ENCODE assay signal across 8 mouse cellular contexts in the genomic region with DNA sequence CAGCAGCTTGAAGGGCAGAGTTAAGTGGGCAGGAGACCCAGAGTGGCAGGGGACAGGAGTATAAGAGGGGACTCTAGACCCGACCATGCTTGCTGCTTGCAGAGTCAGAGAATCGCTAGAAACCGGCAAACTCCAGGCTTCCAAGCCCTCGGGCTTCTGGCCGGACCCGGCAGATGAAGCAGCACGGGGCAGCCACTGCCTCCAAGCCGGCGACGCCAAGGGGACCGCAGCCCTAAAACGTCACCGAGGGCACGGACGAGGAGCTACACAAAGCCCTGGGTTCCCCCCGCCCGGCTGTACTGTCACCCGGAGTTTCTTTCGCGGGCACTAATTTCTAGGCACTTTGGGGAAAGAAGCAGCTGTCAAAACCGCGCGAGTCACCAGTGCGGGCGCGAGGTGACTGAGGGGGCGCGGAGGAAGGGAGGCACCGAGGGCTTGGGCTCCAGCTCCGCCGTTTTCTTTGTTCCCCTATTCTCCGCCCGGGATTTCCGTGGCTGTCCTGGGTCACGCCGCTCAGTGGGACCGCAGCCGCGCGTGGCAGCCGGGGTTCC. TPM values are rescaled to one million over a fixed set of nuclear protein-coding genes. Genes with fewer than 3 reads are reported as not detected.
DNase-seq lines count a peak whose midpoint lies in the region; ATAC-seq and TF ChIP-seq lines count a peak whose summit lies in the region.

No protein-coding gene starts in this region.

- H3ac ChIP-seq in myocyte (ENCODE audit: control insufficient read depth, insufficient read length) = peak overlapping the region; percentile 95

- peak overlapping the region; percentile 96 for H3K9ac ChIP-seq in intestine, embryonic 16.5 days (ENCODE audit: low read depth, low read length)
- H3K9ac ChIP-seq in liver, embryonic 14.5 days (replicated peaks) = peak overlapping the region; percentile 100

- peak overlapping the region; percentile 75 for H3K4me2 ChIP-seq in intestine, embryonic 16.5 days (ENCODE audit: low read depth, low read length)
- peak overlapping the region; percentile 81 for H3K4me2 ChIP-seq in liver, embryonic 14.5 days (ENCODE audit: low read depth)
- H3K4me2 ChIP-seq in myocyte (ENCODE audit: low read depth) = peak overlapping the region; percentile 72

- peak overlapping the region; percentile 100 for H3K27ac ChIP-seq in gastrocnemius, adult 2 months
- peak overlapping the region; percentile 98 for H3K27ac ChIP-seq in intestine, embryonic 16.5 days (ENCODE audit: low read length)
- peak overlapping the region; percentile 86 for H3K27ac ChIP-seq in liver, embryonic 14.5 days

- H3K36me3 ChIP-seq in intestine, embryonic 16.5 days (ENCODE audit: control insufficient read depth, insufficient read depth, low read length) = no peaks in the 10 kb centered on the region
- no peaks in the 10 kb centered on the region; the same call in 1 of the 2 replicates for H3K36me3 ChIP-seq in liver, embryonic 14.5 days (replicated peaks; ENCODE audit: control insufficient read depth, insufficient read depth, low read depth)
- no peaks in the 10 kb centered on the region for H3K36me3 ChIP-seq in myocyte (ENCODE audit: control insufficient read depth, insufficient read depth)

- POLR2A ChIA-PET in Patski (lab: Charles Lee) = interaction anchor here (0.8 to 0.9 kb wide), 2 partner anchors 9 to 22 kb away, joined by 3 read pairs; no protein-coding TSS in a partner anchor

- H3K79me2 ChIP-seq in myocyte (ENCODE audit: control insufficient read depth, insufficient read depth) = peaks cover 48% of the 10 kb centered on the region

- no peak for TF ChIP-seq POLR2A in myocyte (IDR thresholded peaks at IDR 0.05; ENCODE audit: insufficient read length, low read depth)

- no peak for TF ChIP-seq CTCF in Patski (IDR thresholded peaks at IDR 0.05)
- no peak for TF ChIP-seq CTCF in gastrocnemius, adult 2 months (IDR thresholded peaks at IDR 0.05)
- TF ChIP-seq CTCF in liver, embryonic 14.5 days (IDR thresholded peaks at IDR 0.05; ENCODE audit: low read depth) = no peak

- CTCF ChIA-PET in Patski (lab: Charles Lee) = interaction anchor here (1.3 to 4.0 kb wide), 2 partner anchors 9 to 11 kb away, joined by 3 to 20 read pairs; no protein-coding TSS in a partner anchor

- peak overlapping the region; percentile 98 for H3K4me3 ChIP-seq in gastrocnemius, adult 2 months
- peak overlapping the region; percentile 84 for H3K4me3 ChIP-seq in intestine, embryonic 16.5 days (ENCODE audit: low read length)
- H3K4me3 ChIP-seq in liver, embryonic 14.5 days (ENCODE audit: insufficient read depth in 1 of 2, low read depth in 2 of 2, low read length in 2 of 2) = peak overlapping the region; percentile 97 to 99
- H3K4me3 ChIP-seq in myocyte = peak overlapping the region; percentile 82

- 0% methylated on average over 40 of the region's 41 CpGs for WGBS in intestine, embryonic 16.5 days
- under 1% methylated on average over 41 of the region's 41 CpGs for WGBS in liver, embryonic 14.5 days (ENCODE audit: insufficient replicate concordance)

- intact Hi-C loops in gastrocnemius, adult 2 months (cut with DNase I) = loop anchor here (2.0 kb wide), 3 partner anchors 61 to 111 kb away; no protein-coding TSS in a partner anchor

- no peaks in the 10 kb centered on the region for H3K27me3 ChIP-seq in Patski
- H3K27me3 ChIP-seq in intestine, embryonic 16.5 days (replicated peaks; ENCODE audit: control insufficient read depth, insufficient read depth, low read length) = no peaks in the 10 kb centered on the region
- H3K27me3 ChIP-seq in liver, embryonic 14.5 days (ENCODE audit: control insufficient read depth, insufficient read depth, low read length) = no peaks in the 10 kb centered on the region
- no peaks in the 10 kb centered on the region for H3K27me3 ChIP-seq in myocyte (ENCODE audit: control insufficient read depth, insufficient read depth, insufficient read length)

- TF ChIP-seq EP300 in liver, embryonic 14.5 days (IDR thresholded peaks at IDR 0.05; ENCODE audit: low read depth) = no peak

- DNase-seq in 3T3-L1 (ENCODE audit: low read depth, low spot score) (peak; percentile 47), Patski (ENCODE audit: low read depth, low spot score) (no peak)
- DNase-seq in cerebellum, postnatal 4 days (ENCODE audit: low spot score in 2 of 2) = peak; percentile 35 to 63
- peak; percentile 80 for DNase-seq in gastrocnemius, adult 2 months
- DNase-seq in liver, embryonic 14.5 days (ENCODE audit: low read depth in 3 of 3, low spot score in 3 of 3) = peak in 1 of 3 experiments; percentile 37
- DNase-seq in thymus, postnatal 0 days (ENCODE audit: low spot score) = peak; percentile 68

- in situ Hi-C loops in Patski (cut with MboI; ENCODE audit: low pct_unique_long_range_greater_than_20kb) = no loop called here

- no peaks in the 10 kb centered on the region for H3K9me3 ChIP-seq in intestine, embryonic 16.5 days (ENCODE audit: control insufficient read depth, low read length)
- H3K9me3 ChIP-seq in liver, embryonic 14.5 days (ENCODE audit: control insufficient read depth, low read length) = no peaks in the 10 kb centered on the region

- peak; percentile 64 for ATAC-seq in Patski
- peak; percentile 79 for ATAC-seq in intestine, embryonic 16.5 days
- ATAC-seq in liver, embryonic 14.5 days (ENCODE audit: insufficient read depth) = peak; percentile 57

- H3K4me1 ChIP-seq in intestine, embryonic 16.5 days (ENCODE audit: control insufficient read depth, insufficient read depth, low read length) = peaks cover 10% of the 10 kb centered on the region
- H3K4me1 ChIP-seq in liver, embryonic 14.5 days (replicated peaks; ENCODE audit: control insufficient read depth in 2 of 2, insufficient read depth in 2 of 2, low read length in 1 of 2) = peaks cover 18 to 20% of the 10 kb centered on the region in 2 experiments

TF ChIP-seq in myocyte, 11 proteins besides CTCF, POLR2A, EP300 and RAD21:
- no peak for TF ChIP-seq TCF3 (IDR thresholded peaks at IDR 0.05; ENCODE audit: insufficient read length, low read depth)
- TF ChIP-seq MYOG (IDR thresholded peaks at IDR 0.05; ENCODE audit: control insufficient read depth in 1 of 3, insufficient read depth in 1 of 3, insufficient read length in 2 of 3, low read depth in 2 of 3) = peak in 1 of 3 experiments; percentile 32

RNA-seq across cellular contexts. Expression of a gene that starts 10.0 kb away (rescaled TPM):
- 12.6 TPM for polyA plus RNA-seq in Patski (2021)
- 100 to 1,000 TPM; 167 to 341 TPM for total RNA-seq in gastrocnemius, adult 2 months (2021)
- polyA plus RNA-seq in intestine, embryonic 16.5 days (2015; fragmentation: Nextera tagmentation; extraction: Ambion mirVana) = 17.4 and 20.0 TPM in 2 replicates
- 20.6 and 31.0 TPM in 2 replicates for polyA plus RNA-seq in liver, embryonic 14.5 days (2012; rRNA removed)
- polyA plus RNA-seq in liver, embryonic 14.5 days (2014; fragmentation: Nextera tagmentation; extraction: Ambion mirVana) = 67.7 and 78.4 TPM in 2 replicates
- polyA plus RNA-seq in myocyte (2012; fragmentation: generic; extraction: Trizol) = 6.1 TPM
- 48.1 and 52.3 TPM in 2 replicates for polyA plus RNA-seq in thymus, postnatal 0 days (2015; fragmentation: Nextera tagmentation; extraction: Ambion mirVana)
